Mouse (Mus musculus) MEL (cell line): ENCODE results near the gene Pbsn.
A peak's percentile ranks its signal among the peaks of the same experiment; 100 is the strongest.

ENCODE experiments used
- CHD2 ChIP-seq: IDR thresholded peaks from 2 replicates; pipeline ENCODE4 v1.6.1; 2011; ENCODE audit warnings: low read length, improper control_type of control experiment
- CTCF ChIP-seq, 3 experiments: IDR thresholded peaks in 2 of 3; conservative IDR thresholded peaks in 1 of 3; 2 replicates each; pipeline ENCODE4 v1.5.1; 2011 to 2012; ENCODE audit warnings: low read length in 3 of 3, low read depth in 2 of 3, mild to moderate bottlenecking in 2 of 3, improper control_type of control experiment in 1 of 3, inconsistent platforms in 1 of 3, mixed read lengths in 1 of 3, moderate library complexity in 1 of 3; ENCODE audit not compliant: control insufficient read depth in 1 of 3, insufficient read depth in 1 of 3, poor library complexity in 1 of 3, severe bottlenecking in 1 of 3
- EP300 ChIP-seq, 2 experiments: IDR thresholded peaks; 2 replicates each; pipeline ENCODE4 v1.6.1; 2011; ENCODE audit warnings: improper control_type of control experiment in 2 of 2, low read length in 2 of 2, low read depth in 1 of 2, mild to moderate bottlenecking in 1 of 2
- GATA1 ChIP-seq: IDR thresholded peaks from 2 replicates; pipeline ENCODE4 v1.6.1; 2011; ENCODE audit warnings: low read depth, low read length, improper control_type of control experiment
- HCFC1 ChIP-seq: IDR thresholded peaks from 2 replicates; pipeline ENCODE4 v1.6.1; 2012; ENCODE audit warnings: low read depth, mild to moderate bottlenecking, inconsistent platforms, low read length, improper control_type of control experiment, moderate library complexity
- MAX ChIP-seq: IDR thresholded peaks from 2 replicates; pipeline ENCODE4 v1.6.1; 2011; ENCODE audit warnings: low read length, improper control_type of control experiment
- MYC ChIP-seq: IDR thresholded peaks from 2 replicates; pipeline ENCODE4 v1.6.1; 2011; ENCODE audit warnings: low read depth, mild to moderate bottlenecking, low read length, improper control_type of control experiment, moderate library complexity
- POLR2A ChIP-seq, 2 experiments: IDR thresholded peaks; 2 replicates each; pipeline ENCODE4 v1.6.1; 2011 to 2012; ENCODE audit warnings: low read length in 2 of 2, mild to moderate bottlenecking in 2 of 2, control low read depth in 1 of 2, improper control_type of control experiment in 1 of 2, low read depth in 1 of 2, moderate library complexity in 1 of 2; ENCODE audit not compliant: control insufficient read depth in 1 of 2, insufficient read depth in 1 of 2, poor library complexity in 1 of 2
- TAL1 ChIP-seq: IDR thresholded peaks from 2 replicates; pipeline ENCODE4 v1.6.1; 2012; ENCODE audit warnings: mild to moderate bottlenecking, inconsistent platforms, low read length, moderate library complexity, mixed read lengths
- TCF12 ChIP-seq: IDR thresholded peaks from 2 replicates; pipeline ENCODE4 v1.6.1; 2014; ENCODE audit warnings: low read depth, mild to moderate bottlenecking, inconsistent platforms, low read length, improper control_type of control experiment, moderate library complexity
- UBTF ChIP-seq: IDR thresholded peaks from 2 replicates; pipeline ENCODE4 v1.6.1; 2012; ENCODE audit warnings: low read depth, mild to moderate bottlenecking, inconsistent platforms, low read length, improper control_type of control experiment, moderate library complexity, borderline replicate concordance; ENCODE audit not compliant: insufficient read depth
- ZC3H11A ChIP-seq: IDR thresholded peaks from 2 replicates; pipeline ENCODE4 v1.6.1; 2012; ENCODE audit warnings: low read depth, mild to moderate bottlenecking, inconsistent platforms, low read length, improper control_type of control experiment
- ZMIZ1 ChIP-seq: IDR thresholded peaks from 2 replicates; pipeline ENCODE4 v1.6.1; 2012; ENCODE audit warnings: low read depth, mild to moderate bottlenecking, inconsistent platforms, low read length, improper control_type of control experiment, moderate library complexity

DNA sequence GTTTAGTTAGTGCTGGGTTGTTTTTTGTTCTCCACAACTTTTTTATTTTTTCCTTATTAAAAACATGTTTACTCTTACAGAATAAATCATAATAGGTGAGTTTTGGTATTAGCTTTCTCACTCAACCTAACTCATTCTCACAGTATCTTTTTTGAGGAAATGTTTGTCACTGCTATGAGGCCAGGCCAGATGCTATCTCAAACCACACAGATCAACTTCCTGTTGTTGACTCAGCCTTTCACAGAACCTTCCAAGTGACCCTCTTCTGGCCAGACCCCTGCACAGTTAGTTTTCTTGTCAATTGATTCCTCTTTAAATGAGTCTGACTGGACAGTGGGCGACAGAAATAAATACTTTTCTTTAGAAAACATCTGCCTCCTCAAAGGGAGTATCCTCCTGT is 51.9 kb downstream of the Pbsn start:
- TF ChIP-seq POLR2A (IDR thresholded peaks at IDR 0.05; ENCODE audit: control insufficient read depth in 1 of 2, insufficient read depth in 1 of 2, low read depth in 1 of 2, low read length in 2 of 2, poor library complexity in 1 of 2) (no peak), ZMIZ1 (no peak), CTCF (IDR thresholded peaks at IDR 0.05 in 2 of 3, conservative IDR thresholded peaks at IDR 0.05 in 1 of 3; ENCODE audit: control insufficient read depth in 1 of 3, insufficient read depth in 1 of 3, low read depth in 2 of 3, low read length in 3 of 3, poor library complexity in 1 of 3, severe bottlenecking in 1 of 3) (no peak), CHD2 (no peak), ZC3H11A (no peak), TAL1 (no peak), MAX (no peak), GATA1 (peak; percentile 61), EP300 (IDR thresholded peaks at IDR 0.05; ENCODE audit: low read depth in 1 of 2, low read length in 2 of 2) (peak in 1 of 2 experiments; percentile 18; a peak in 1 of 4 replicates), TCF12 (no peak), MYC (no peak), UBTF (no peak), HCFC1 (no peak)
